Mouse (Mus musculus): ENCODE results near the gene Olfr504. TPM values are rescaled to one million over a fixed set of nuclear protein-coding genes. Genes with fewer than 3 reads are reported as not detected.
"Not testable (repeated sequence)": the region's sequence is repeated elsewhere in the genome, so short reads cannot be mapped to it uniquely, and the experiment has no call there.

Olfr504 gene
- total RNA-seq (2014; rRNA removed) (not detected in 2 replicates), polyA plus RNA-seq (2015; fragmentation: Nextera tagmentation; extraction: Ambion mirVana) (not detected in 2 replicates)

DNA sequence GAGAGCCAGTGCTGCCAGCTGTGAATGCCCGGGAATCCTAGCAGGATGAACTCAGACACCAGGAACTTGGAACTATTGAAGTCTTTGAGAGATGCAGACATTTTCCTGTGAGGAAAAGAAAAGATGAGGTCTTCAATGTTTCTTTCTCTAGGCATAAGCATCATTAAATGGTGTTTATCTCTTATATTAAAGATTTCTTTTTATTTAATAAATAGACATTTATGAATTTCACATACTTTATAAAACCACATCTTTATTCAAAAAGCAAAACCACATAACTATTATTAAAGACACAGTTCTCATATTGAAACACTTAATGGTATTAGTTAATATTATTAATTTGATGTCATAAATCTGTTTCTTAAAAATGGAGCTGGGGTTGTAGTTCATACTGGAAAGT lies at the start of gene Olfr504:
Gene Olfr504, minus strand, starts transcription at position 101 of the 400 bp plus-strand sequence.
- Histone ChIP-seq H3K9me3 (ENCODE audit: low read length) (no peaks in the 10 kb centered on the region), H3K4me3 (ENCODE audit: low read depth, low read length) (no peak within 1 kb of the TSS), H3K4me2 (ENCODE audit: low read depth, low read length, poor library complexity, severe bottlenecking) (no peak within 1 kb of the TSS), H3K9ac (replicated peaks; ENCODE audit: low read length, poor library complexity, severe bottlenecking) (no peak within 1 kb of the TSS), H3K4me1 (ENCODE audit: insufficient read depth, low read length) (no peaks in the 10 kb centered on the region), H3K27ac (ENCODE audit: low read depth, low read length) (no peak within 1 kb of the TSS), H3K27me3 (ENCODE audit: insufficient read depth, low read length) (no peaks in the 10 kb centered on the region), H3K36me3 (ENCODE audit: insufficient read depth, low read length) (no peaks in the 10 kb centered on the region)
- DNase-seq (ENCODE audit: low spot score) (no peak), ATAC-seq (ENCODE audit: low FRiP score) (no peak)
- TF ChIP-seq CTCF (IDR thresholded peaks at IDR 0.05) = no peak
- WGBS = 83% methylated on average over 1 of the region's 1 CpGs

GRCm38 (mm10) chr7:108614110-108614509 lies 48.5 kb upstream of the Olfr504 start:
- ATAC-seq (ENCODE audit: low FRiP score) = no peak
- Histone ChIP-seq H3K9ac (replicated peaks; ENCODE audit: low read length, poor library complexity, severe bottlenecking) (no peak overlapping the region), H3K27ac (ENCODE audit: low read depth, low read length) (no peak overlapping the region), H3K27me3 (ENCODE audit: insufficient read depth, low read length) (no peaks in the 10 kb centered on the region), H3K4me1 (ENCODE audit: insufficient read depth, low read length) (no peaks in the 10 kb centered on the region), H3K4me2 (ENCODE audit: low read depth, low read length, poor library complexity, severe bottlenecking) (no peak overlapping the region), H3K36me3 (ENCODE audit: insufficient read depth, low read length) (no peaks in the 10 kb centered on the region), H3K4me3 (ENCODE audit: low read depth, low read length) (no peak overlapping the region), H3K9me3 (ENCODE audit: low read length) (no peaks in the 10 kb centered on the region)
- DNase-seq (ENCODE audit: low spot score) = no peak
- no peak for TF ChIP-seq CTCF (IDR thresholded peaks at IDR 0.05)
- 95% methylated on average over 2 of the region's 2 CpGs for WGBS

GRCm38 (mm10) chr7:108610487-108610886 lies 44.9 kb upstream of the Olfr504 start, which contains the start of gene Olfr506:
TSS of gene Olfr506 (plus strand) at chr7:108610787.
- TF ChIP-seq CTCF (IDR thresholded peaks at IDR 0.05) = no peak
- no peak for ATAC-seq (ENCODE audit: low FRiP score)
- no peaks in the 10 kb centered on the region for H3K9me3 ChIP-seq (ENCODE audit: low read length)
- DNase-seq (ENCODE audit: low spot score) = no peak
- H3K36me3 ChIP-seq (ENCODE audit: insufficient read depth, low read length) = no peaks in the 10 kb centered on the region
- H3K9ac ChIP-seq (replicated peaks; ENCODE audit: low read length, poor library complexity, severe bottlenecking) = no peak within 1 kb of the TSS
- H3K4me1 ChIP-seq (ENCODE audit: insufficient read depth, low read length) = no peaks in the 10 kb centered on the region
- H3K4me3 ChIP-seq (ENCODE audit: low read depth, low read length) = no peak within 1 kb of the TSS
- no peak within 1 kb of the TSS for H3K4me2 ChIP-seq (ENCODE audit: low read depth, low read length, poor library complexity, severe bottlenecking)
- no peak within 1 kb of the TSS for H3K27ac ChIP-seq (ENCODE audit: low read depth, low read length)
- no peaks in the 10 kb centered on the region for H3K27me3 ChIP-seq (ENCODE audit: insufficient read depth, low read length)

DNA sequence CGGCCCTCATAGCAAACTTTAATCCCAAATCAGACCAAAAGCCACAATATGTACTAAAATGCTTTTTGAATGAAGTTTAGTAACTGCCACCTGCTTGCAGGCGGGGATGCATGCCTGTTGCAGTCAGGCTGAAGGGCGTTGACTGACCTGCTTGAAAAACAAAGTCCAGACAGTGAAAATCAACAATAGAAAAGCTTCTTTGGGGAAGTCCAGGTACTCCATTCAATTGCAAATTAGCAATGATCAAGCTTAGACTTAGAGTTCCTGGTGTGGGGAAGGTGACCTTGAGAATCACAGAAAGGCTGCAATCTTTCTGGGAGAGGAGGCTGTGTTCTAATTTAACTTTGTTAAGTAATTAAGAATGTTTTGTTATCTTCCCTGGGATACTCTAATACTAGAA lies 36.3 kb upstream of the Olfr504 start:
- H3K27ac ChIP-seq (ENCODE audit: low read depth, low read length); H3K4me1 ChIP-seq (ENCODE audit: insufficient read depth, low read length); H3K4me2 ChIP-seq (ENCODE audit: low read depth, low read length, poor library complexity, severe bottlenecking); H3K36me3 ChIP-seq (ENCODE audit: insufficient read depth, low read length); H3K27me3 ChIP-seq (ENCODE audit: insufficient read depth, low read length); H3K9ac ChIP-seq (replicated peaks; ENCODE audit: low read length, poor library complexity, severe bottlenecking); DNase-seq (ENCODE audit: low spot score); H3K4me3 ChIP-seq (ENCODE audit: low read depth, low read length); ATAC-seq (ENCODE audit: low FRiP score); H3K9me3 ChIP-seq (ENCODE audit: low read length): not testable (repeated sequence)
- 77% methylated on average over 3 of the region's 3 CpGs for WGBS

- no peaks in the 10 kb centered on the region for H3K4me1 ChIP-seq (ENCODE audit: insufficient read depth, low read length)
- no peaks in the 10 kb centered on the region for H3K36me3 ChIP-seq (ENCODE audit: insufficient read depth, low read length)
- H3K9me3 ChIP-seq (ENCODE audit: low read length) = no peaks in the 10 kb centered on the region
- no peak overlapping the region for H3K4me3 ChIP-seq (ENCODE audit: low read depth, low read length)
- H3K27me3 ChIP-seq (ENCODE audit: insufficient read depth, low read length) = no peaks in the 10 kb centered on the region
- H3K27ac ChIP-seq (ENCODE audit: low read depth, low read length) = no peak overlapping the region
- no peak for DNase-seq (ENCODE audit: low spot score)
- no peak for ATAC-seq (ENCODE audit: low FRiP score)
- no peak overlapping the region for H3K9ac ChIP-seq (replicated peaks; ENCODE audit: low read length, poor library complexity, severe bottlenecking)
- no peak for TF ChIP-seq CTCF (IDR thresholded peaks at IDR 0.05)
- 100% methylated on average over 1 of the region's 1 CpGs for WGBS
- H3K4me2 ChIP-seq (ENCODE audit: low read depth, low read length, poor library complexity, severe bottlenecking) = no peak overlapping the region
Observed at GRCm38 (mm10) chr7:108589797-108590196, 24.2 kb upstream of the Olfr504 start.

- H3K4me3 ChIP-seq (ENCODE audit: low read depth, low read length); H3K4me1 ChIP-seq (ENCODE audit: insufficient read depth, low read length); H3K27ac ChIP-seq (ENCODE audit: low read depth, low read length); H3K27me3 ChIP-seq (ENCODE audit: insufficient read depth, low read length); H3K9me3 ChIP-seq (ENCODE audit: low read length); H3K36me3 ChIP-seq (ENCODE audit: insufficient read depth, low read length); H3K4me2 ChIP-seq (ENCODE audit: low read depth, low read length, poor library complexity, severe bottlenecking); H3K9ac ChIP-seq (replicated peaks; ENCODE audit: low read length, poor library complexity, severe bottlenecking); ATAC-seq (ENCODE audit: low FRiP score); DNase-seq (ENCODE audit: low spot score): not testable (repeated sequence)
- WGBS = 69% methylated on average over 1 of the region's 1 CpGs
Observed at GRCm38 (mm10) chr7:108544227-108544626, 21.4 kb downstream of the Olfr504 start, which contains the start of gene Olfr503. TSS of gene Olfr503 (plus strand) at chr7:108544527.

Measured in midbrain, postnatal 0 days (tissue).